Mouse (Mus musculus) lung, postnatal 0 days (tissue): ENCODE results near the gene Zfp335.

Source experiments
- CTCF ChIP-seq: IDR thresholded peaks from 2 replicates; pipeline ENCODE4 v1.5.1; 2016; ENCODE audit warnings: antibody characterized with exemption, mild to moderate bottlenecking
- EP300 ChIP-seq: IDR thresholded peaks from 2 replicates; pipeline ENCODE4 v1.6.1; 2016; ENCODE audit warnings: antibody characterized with exemption, mild to moderate bottlenecking, control low read depth

DNA sequence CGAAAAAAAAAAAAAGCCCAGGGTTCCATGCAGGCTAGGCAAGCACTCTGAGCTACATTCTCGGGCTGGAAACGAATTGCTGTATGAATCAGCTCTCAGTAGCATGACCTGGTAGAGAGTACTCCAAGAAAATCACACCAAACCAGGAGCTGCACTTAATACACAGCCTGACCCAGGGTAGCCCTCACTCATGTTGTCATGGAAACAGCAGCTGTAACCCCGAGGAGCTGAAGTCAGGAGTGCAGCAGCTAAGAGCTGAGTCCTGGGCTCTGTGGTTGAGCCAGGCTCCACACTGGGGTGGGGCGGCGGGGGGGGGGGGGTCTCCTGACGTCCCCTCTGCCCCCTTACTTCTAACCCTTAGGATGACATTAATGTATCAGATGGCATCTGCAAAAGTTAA is 10.4 kb upstream of the Zfp335 start:
- no peak for TF ChIP-seq EP300
- no peak for TF ChIP-seq CTCF
